Mouse (Mus musculus) E14TG2a.4 (cell line): ENCODE data around the gene Pakap.

Source experiments
- CTCF ChIP-seq: conservative IDR thresholded peaks from 2 replicates; pipeline ENCODE4 v1.5.1; 2014; ENCODE audit warnings: low read length
- NANOG ChIP-seq: IDR thresholded peaks from 2 replicates; pipeline ENCODE4 v1.6.1; 2014; ENCODE audit warnings: borderline replicate concordance, low read length, mixed read lengths
- POU5F1 ChIP-seq: IDR thresholded peaks from 2 replicates; pipeline ENCODE4 v1.6.1; 2014; ENCODE audit warnings: low read length, borderline replicate concordance

DNA sequence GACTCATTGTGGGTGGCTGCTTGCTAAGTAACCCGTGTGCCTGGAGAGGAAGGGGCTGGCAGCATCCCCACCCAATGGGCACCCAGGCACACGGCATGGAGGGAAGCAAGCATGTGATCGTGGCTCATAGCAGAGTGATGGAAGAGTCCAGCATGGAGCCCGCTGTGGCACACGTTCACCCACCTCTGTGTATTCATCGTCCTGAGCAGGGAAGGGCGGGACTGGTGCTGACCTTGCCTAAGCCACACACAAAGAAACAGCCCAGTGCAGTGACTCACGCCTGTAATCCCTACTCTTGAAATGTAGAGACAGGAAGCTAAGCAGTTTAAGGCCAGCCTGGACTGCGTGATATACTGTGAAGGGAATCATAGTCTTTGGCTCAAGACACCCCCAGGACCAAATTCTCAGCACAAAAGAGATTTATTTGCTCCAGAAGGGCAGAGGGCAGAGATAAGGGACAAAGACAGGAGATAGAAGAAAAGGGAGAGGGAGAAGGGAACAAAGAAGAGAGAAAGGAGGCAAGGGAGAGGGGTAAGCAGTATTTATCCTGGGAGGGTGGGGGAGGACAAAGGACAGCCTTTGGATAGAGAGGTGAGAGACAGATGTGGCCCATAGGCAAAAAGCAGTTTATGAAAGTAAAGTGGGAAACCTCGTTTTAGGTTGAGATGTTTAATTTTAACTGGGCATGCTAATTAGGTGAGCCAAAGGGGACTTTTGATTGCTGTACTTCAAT lies 230.5 kb downstream of the Pakap start:
- TF ChIP-seq CTCF (no peak), NANOG (no peak), POU5F1 (no peak)
